Mouse (Mus musculus) erythroblast, adult 5-6 weeks (primary cell): Measurements from ENCODE around the gene Zbtb17. TPM values are rescaled to one million over a fixed set of nuclear protein-coding genes. Genes with fewer than 3 reads are reported as not detected.

Experiments
- ATAC-seq: replicated peaks from 2 replicates; pipeline ENCODE4 v1.8.0; 2016; ENCODE audit warnings: moderate number of reproducible peaks, mild to moderate bottlenecking, moderate TSS enrichment, inconsistent platforms; ENCODE audit not compliant: poor library complexity, low FRiP score, severe bottlenecking
- total RNA-seq, 2 experiments: library from RNA; stranded (forward) in 1 of 2; stranded (reverse) in 1 of 2; fragments of 150-400 nt in 1 of 2; fragments of 200-764, 138-1000 nt in 1 of 2; gene quantifications; 2 replicates each; pipeline versions ENCODE4 v1.2.3 to v1.2.4; 2015 to 2017; ENCODE audit warnings: low replicate concordance in 2 of 2

The Zbtb17 gene
- total RNA-seq, 2 experiments from 2014 or later: 2.6 TPM; not detected in 1

DNA sequence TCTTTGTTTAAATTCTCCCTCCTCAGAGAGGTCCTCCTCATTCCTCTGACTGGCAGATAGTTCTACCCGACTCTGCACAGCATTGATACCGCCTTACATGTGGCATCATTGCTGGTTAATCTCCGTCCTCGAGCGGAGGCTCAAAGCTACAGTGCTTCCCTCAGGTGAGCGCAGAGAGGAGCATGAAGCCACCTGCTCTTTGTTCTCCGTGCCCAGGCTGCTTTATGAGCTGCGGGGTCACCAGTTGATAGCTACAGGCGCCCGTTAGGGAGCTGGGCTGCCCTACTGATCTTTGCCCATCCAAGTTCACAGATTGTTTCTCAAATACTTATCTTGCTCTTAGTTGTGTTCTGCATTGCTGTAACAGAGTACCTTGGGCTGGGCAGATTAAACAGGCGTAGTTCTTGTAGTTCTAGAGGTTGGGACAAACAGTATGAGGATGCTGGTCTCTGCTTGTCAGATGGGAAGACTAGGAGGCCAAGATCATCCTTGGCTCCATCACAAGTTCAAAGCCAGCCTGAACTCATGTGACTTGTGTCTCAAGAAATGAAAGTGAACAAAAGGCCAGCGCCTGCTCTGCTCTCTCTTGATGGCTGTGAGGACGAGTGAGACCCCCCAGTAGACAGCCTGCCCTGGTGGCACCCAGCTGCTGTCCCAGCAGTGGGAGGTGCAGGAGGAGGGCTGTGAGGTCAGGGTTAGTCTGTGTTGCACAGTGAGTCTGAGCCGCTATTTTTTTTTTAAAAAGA lies 11.9 kb downstream of the Zbtb17 start:
- no peak for ATAC-seq

DNA sequence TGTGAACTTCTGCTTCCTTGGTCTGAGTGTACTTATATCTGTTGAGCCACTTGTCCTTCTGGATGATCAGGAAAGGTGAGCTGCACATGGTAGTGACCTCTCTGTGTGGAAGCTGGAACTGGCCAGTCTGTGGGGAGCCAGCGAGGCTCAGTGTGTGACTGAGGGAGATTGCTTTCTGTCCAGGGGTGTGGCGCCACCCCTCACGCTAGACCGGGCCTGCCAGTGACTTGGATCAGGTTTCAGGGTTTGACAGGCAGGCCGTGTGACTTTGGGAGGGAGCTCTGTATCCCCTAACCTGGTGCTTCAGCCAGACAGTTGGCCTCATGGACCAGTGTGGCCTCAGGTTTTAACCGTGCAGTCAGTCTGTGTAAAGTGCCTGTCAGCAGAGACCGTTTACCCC lies 13.8 kb downstream of the Zbtb17 start:
- ATAC-seq: no peak

DNA sequence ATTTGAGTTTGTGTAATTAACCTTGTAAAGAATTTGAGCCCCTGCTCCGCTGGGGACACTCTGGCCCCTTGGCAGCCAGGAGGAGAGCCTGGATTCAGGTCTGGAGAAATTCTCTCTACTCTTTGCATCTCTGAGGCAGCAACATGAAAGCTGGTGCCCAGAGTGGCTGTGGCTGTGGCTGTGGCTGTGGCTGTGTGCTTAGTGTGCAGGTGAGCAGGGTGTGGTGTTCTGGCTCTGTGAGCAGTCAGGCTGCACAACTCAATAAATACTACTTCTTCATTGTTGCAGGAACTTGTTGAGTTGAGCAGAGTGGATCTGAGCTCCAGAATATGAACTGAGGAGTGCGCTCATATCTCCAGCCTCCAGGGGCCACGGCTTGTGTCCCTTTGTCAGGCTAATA lies 14.4 kb downstream of the Zbtb17 start:
- no peak for ATAC-seq

DNA sequence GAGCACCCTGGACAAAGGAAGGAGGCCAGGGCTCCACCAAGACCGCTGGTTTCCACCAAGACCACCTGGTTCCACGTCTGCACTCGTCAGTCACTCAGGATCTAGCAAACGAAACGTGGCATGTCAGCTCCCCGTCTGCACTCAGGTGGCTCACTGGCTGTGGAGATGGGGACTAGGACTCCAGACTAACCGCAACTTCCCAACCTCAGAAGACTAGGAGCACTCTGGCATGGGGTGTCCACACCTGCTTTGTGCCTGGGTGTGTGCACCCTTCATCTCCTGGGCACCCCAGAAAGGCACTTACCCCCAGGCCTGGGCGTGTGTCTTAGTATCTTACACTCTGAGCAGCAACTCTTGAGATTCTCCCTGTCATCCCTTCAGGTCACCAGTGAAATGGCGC lies 15.3 kb downstream of the Zbtb17 start:
- no peak for ATAC-seq

DNA sequence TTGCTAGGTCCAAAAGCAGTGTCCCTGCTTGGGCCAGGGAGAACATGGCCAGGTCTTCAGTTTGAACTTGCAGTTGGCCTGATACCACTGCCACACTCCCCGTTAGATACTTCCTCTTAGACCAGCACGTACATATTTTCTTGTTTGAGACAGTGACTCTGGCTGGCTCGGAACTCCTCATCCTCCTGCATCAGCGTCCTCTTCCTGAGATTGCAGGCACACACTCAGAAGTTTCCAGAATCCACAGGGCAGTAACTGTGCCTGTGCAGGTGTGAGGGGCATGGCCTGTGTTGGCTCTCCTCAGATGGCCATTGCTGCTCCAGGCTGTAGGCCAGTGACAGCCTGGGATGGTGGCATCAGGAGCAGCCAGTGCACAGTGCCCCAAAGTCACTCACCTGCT lies 16.0 kb downstream of the Zbtb17 start:
- no peak for ATAC-seq

DNA sequence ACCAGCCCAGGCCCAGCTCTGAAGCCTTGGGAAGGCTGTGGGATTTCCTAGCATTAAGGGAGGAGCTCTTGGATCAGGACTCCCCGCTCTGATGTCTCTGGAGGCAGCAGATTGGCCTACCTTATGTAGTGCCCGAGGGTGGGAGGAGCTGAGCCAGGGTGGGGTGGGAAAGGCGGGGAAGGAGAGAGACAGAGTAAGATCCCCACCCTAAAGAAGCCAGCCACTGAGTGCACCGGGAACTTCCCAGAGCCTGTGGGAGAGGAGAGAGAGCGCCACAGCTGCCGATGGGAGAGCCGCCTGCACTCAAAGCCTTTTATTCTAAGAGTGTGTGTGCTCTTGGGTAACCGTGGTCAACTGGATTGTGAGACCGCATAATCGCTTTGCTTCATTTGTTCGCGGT lies 16.6 kb downstream of the Zbtb17 start:
- no peak for ATAC-seq

DNA sequence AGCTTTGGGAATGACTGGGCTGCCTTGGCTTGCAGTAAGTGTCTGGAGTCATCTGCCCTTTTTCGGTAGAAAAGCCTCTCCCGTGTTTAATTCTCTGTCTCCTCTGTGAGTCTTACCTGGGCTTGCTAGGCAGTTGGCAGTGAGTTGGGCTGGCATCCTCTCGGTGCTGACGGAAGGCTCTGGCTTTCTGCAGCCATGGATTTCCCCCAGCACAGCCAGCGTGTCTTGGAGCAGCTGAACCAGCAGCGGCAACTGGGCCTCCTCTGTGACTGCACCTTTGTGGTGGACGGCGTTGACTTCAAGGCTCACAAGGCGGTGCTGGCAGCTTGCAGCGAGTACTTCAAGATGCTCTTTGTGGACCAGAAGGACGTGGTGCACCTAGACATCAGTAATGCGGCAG lies 17.1 kb downstream of the Zbtb17 start:
- ATAC-seq: no peak

DNA sequence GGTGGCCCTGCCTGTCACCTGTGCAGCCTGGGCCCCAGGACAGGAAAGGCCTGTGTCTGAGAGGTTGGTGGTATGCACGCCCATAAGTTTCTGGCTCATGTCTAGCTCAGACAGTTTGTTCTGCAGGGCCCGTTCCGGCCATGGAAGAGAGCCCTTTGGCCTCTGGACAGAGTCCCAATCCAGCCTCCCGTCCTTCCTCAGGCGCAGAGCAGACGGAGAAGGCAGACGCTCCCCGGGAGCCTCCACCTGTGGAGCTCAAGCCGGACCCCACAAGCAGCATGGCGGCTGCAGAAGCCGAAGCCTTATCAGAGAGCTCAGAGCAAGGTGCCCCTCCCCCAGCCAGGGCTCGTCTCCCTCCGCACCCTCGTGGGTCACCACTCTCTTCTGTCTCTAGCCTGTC lies 19.0 kb downstream of the Zbtb17 start:
- no peak for ATAC-seq

DNA sequence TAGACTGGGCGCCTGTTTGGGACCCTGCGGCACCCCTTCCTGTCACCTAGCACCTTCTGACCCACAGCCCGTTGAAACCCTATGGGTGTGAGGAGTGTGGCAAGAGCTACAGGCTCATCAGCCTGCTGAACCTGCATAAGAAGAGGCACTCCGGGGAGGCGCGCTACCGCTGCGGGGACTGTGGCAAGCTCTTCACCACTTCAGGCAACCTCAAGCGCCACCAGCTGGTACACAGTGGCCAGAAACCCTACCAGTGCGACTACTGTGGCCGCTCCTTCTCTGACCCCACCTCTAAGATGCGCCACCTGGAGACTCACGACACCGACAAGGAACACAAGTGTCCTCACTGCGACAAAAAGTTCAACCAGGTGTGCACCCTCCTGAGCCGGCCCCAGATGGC lies 20.3 kb downstream of the Zbtb17 start:
- ATAC-seq: no peak

DNA sequence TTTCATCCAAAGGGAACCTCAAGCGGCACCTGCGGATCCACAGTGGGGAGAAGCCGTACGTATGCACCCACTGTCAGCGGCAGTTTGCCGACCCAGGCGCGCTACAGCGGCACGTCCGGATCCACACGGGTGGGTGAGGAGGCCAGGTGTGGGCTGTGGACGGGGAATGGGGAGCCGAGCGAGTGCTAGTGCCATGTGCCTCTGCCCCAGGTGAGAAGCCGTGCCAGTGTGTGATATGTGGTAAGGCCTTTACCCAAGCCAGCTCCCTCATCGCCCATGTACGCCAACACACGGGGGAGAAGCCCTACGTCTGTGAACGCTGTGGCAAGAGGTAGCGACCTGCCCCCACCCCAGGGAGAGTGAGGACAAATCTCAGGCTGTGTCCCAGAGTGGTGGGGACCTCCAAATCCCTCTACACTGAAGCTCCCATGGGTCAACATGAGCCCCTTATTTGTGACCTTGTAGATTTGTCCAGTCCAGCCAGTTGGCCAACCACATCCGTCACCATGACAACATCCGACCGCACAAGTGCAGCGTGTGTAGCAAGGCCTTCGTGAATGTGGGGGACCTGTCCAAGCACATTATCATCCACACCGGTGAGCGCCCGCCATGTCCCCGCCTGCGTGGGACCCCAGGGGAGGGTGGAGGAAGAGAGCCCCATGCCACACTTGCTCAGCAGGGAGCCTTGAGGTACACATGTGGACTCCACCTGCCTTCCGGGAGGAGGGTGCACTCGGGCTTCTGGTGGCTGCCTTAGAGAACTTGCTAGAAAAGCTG lies 21.2 kb downstream of the Zbtb17 start:
- ATAC-seq: no peak

DNA sequence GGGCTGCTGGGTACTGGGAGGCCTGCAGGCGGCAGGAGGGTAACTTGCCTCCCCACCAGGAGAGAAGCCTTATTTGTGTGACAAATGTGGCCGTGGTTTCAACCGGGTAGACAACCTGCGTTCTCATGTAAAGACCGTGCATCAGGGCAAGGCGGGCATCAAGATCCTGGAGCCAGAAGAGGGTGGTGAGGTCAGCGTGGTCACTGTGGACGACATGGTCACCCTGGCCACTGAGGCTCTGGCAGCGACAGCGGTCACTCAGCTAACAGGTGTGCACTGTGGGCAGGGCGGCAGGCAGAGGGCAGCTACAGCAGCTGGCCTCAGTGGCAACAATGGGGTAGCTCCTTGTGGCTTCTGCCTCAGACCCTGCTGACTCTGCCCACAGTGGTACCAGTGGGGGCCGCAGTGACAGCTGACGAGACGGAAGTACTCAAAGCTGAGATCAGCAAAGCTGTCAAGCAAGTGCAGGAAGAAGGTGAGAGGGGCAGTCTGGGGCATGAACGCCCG lies 21.9 kb downstream of the Zbtb17 start:
- no peak for ATAC-seq

DNA sequence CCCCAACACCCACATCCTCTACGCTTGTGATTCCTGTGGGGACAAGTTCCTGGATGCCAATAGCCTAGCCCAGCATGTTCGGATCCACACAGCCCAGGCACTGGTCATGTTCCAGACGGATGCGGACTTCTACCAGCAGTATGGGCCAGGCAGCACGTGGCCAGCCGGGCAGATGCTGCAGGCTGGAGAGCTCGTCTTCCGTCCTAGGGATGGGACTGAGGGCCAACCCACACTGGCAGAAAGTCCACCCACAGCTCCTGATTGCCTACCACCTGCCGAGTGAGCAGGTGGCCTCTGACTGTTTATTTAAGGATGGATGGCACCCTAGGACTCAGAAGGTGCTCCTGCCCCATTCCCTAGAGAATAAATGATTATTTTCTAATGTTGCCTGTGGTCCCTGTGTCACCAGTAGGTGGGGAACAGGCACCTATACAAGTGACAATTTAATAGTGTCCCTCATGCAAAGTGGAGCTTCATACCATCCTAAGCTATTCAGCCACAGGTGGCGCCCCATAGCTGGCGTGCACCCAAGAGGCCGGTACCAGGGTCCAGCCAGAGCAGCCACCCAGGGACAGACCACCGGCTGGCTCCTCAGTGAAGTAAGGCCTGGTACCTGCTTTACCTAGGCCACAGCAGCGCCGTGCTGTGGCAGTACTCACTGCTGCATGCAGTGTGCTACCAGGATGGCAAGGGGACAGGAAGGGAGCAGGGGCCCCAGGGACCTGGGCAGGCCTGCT lies 22.6 kb downstream of the Zbtb17 start:
- ATAC-seq: no peak

DNA sequence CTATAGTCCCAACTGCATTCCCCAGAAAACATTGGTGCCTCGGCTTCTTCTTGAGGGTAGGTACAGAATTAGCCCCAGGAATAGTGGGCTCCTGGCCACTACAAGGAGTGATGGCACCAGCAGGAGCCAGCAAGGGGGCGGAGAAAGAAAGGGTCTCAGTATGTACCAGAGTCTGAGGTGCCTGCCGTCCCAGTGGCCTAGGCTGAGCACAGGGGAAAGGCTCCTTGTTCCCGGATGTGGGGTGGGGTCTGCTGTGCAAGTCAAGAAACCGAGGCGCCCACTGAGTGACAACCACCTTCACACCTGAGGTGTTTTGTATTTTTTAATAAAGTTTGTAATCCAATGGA lies 23.1 kb downstream of the Zbtb17 start:
- no peak for ATAC-seq

DNA sequence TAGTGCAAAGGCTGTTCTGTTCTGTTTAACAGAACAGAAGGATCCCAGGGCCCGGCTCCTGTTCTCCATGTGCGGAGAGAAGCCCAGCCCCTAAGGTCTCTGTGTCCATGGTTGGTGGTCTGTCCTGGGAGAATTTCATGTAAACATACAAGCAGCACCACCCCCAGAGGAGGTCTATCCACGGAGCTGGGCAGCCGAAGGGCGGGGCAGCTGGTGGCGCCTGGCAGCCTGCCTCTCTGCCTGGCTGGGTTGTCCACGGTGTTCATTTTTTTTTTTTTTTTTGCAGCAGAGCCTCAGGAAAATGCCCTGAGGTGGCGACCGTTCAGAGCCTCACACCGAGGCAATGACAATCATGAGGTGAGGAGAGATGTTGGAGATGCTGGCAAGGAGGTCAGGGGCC lies 24.1 kb downstream of the Zbtb17 start:
- ATAC-seq: no peak

DNA sequence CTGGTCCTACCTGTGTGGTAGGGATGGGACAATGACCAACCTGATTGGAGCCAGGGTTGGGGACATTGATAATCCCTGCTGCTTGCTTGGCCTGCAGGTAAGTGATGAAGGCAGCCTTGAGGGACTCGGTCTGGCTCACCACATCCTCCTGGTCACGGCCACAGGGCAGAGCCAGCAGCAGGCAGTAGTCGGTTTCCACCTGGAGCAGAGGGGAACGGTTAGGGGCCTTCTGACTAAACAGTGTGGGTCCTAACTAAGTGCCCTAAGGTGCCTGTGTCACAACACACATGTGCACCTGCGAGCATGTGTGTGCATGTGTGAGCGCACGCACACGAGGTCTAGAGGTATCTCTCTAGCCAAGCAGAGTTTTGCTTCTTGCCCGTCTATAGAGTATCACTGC lies 24.9 kb downstream of the Zbtb17 start:
- no peak for ATAC-seq

DNA sequence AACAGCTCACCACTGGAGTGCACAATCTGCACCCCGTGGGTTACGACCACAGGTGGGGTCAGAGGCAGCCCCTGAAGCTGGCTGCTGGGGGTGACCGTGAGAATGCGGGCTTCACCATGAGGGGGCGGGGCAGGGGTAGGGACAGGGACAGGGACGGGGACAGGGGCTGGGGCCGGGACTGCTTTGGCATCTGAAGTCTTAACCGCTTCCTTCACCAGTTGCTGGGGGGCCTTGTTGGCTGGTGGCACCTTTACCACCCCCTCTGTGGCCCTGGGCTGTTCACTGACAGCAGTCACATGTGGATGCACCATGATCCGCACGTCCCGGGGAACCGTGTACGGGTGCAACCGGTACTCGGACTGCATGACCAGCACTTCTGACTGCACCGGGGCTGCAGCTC lies 27.0 kb downstream of the Zbtb17 start:
- ATAC-seq: no peak

DNA sequence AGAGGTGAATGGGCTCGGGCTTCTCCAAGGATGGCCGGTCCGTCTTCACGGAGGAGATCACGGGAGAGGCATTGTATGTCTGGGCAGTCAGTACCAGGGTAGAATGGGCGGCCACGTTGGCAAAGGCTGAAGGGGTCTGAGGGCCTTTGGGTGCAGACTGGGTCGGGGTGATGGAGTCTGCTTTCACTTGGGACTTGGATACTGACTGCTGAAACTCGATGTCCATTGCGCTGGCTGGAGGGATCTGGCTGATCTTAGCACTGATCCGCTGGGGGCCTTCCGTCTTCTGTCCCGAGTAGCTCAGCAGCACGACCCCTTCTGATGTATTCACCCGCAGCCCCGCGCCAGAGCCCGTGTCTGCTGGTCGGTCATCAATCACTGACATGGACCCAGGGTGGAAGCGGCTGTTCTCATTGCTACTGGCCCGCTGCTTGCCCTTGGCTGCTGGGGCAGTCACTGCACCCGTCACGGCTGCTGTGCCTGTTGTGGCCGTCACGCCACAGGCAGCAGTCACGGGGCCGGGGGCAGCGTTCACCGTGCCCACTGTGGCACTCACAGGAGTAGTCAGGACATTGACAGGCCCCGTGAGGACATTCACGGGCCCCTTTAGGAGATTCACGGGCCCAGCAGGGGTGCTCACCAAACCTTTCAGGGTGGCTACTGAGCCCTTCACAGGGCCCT lies 28.3 kb downstream of the Zbtb17 start:
- no peak for ATAC-seq

DNA sequence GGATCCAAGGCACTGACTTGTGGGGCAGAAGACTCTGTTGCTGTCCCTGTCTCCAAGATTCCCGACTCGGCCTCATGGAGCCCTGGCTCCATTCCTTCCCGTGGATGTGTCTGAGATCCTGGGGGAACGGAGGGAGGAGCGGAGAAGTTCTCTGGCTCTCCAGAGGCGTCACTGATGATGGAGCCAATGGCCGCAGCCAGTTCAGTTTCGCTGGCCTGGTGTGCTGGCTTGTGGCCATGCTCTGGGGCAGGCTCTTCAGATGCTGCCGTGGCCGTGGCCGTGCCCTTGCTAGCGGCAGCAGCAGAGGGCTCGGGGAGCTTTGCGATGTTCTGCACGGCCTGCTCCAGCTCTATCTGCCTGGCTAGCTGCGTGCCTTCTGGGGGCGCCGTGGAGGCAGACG lies 30.0 kb downstream of the Zbtb17 start:
- no peak for ATAC-seq

DNA sequence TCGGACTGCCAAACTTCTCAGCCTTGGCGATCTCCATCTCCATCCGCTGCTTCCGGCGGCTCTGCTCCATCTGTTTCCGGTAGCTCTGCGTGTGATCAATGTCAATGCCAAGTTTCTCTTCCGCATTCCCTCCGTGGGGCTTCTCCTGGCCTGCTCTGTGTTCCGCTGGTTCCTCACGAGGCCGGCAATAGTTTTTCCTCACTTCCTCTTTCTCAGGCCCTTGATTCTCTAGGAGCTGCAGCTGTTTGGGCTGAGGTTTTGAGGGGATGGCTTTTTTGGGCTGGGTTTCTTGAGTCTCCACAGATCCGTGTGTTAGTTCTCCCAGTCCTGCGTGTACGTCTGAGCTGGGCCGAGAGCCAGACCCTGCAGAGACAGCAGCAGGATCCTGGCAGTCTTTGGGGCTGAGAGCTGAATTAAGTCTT lies 33.2 kb downstream of the Zbtb17 start:
- ATAC-seq: no peak

DNA sequence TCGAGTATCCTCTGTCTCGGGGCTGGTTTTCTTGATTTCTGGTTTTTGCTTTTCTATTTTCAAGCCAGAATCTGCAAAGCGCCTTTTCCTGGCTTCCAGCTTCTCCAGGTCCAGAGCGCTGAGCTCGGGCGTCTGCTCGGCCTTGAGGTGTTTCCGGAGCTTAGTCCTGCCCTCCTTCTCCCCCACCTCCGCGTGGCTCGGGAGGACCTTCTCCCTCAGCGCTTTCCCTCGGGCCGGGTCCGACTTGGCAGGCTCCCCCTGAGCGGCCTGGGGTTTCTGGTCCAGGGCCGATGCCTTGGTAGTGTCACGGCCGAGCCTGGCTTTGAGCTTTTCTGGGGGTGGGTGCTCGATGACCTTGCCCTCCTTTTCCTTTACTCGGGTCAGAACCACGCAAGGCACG lies 33.8 kb downstream of the Zbtb17 start:
- ATAC-seq: no peak
